Mouse (Mus musculus) heart, embryonic 10.5 days (tissue): ENCODE measurements around the gene Plbd2. TPM values are rescaled to one million over a fixed set of nuclear protein-coding genes. Genes with fewer than 3 reads are reported as not detected.
A peak's percentile ranks its signal among the peaks of the same experiment; 100 is the strongest.

Experiments used
- DNase-seq: peaks from one replicate; pipeline ENCODE4 v3.0.0-alpha.2; 2017; ENCODE audit warnings: low spot score
- H3K27ac ChIP-seq: fragments of 300-500 bp; sonication (generic); 2 replicates; pipeline ENCODE4 v1.5.1; 2016; ENCODE audit warnings: mild to moderate bottlenecking
- H3K27me3 ChIP-seq: fragments of 300-500 bp; sonication (generic); 2 replicates; pipeline ENCODE4 v1.6.1; 2016; ENCODE audit warnings: mild to moderate bottlenecking; ENCODE audit not compliant: poor library complexity, insufficient read depth, severe bottlenecking
- H3K36me3 ChIP-seq: fragments of 300-500 bp; sonication (generic); 2 replicates; pipeline ENCODE4 v1.6.1; 2016; ENCODE audit warnings: mild to moderate bottlenecking, moderate library complexity
- H3K4me1 ChIP-seq: fragments of 300-500 bp; sonication (generic); 2 replicates; pipeline ENCODE4 v1.6.1; 2016; ENCODE audit warnings: mild to moderate bottlenecking
- H3K4me3 ChIP-seq: fragments of 300-500 bp; sonication (generic); 2 replicates; pipeline ENCODE4 v1.5.1; 2016; ENCODE audit warnings: mild to moderate bottlenecking, moderate library complexity
- H3K9me3 ChIP-seq: fragments of 300-500 bp; sonication (generic); 2 replicates; pipeline ENCODE4 v1.6.1; 2016; ENCODE audit warnings: mild to moderate bottlenecking, moderate library complexity
- WGBS: fragments of 180-500 bp; shearing (Covaris S2); methylation state at CpG from one replicate; pipeline ENCODE4 v1.1.7; 2016; 5-methylcytosine and 5-hydroxymethylcytosine counted together
- polyA plus RNA-seq: library from polyadenylated mRNA; unstranded; fragments of >200 nt; fragmentation: Nextera tagmentation; extraction: Ambion mirVana; gene quantifications from 2 replicates; pipeline ENCODE4 v1.2.1, GENCODE M21; 2016

Plbd2 gene
- polyA plus RNA-seq, 1 experiment from 2014 or later: 46.6 TPM

GRCm38 (mm10) chr5:120487844-120488243 is 15.6 kb downstream of the Plbd2 start:
- Histone ChIP-seq H3K9me3 (no peaks in the 10 kb centered on the region), H3K4me3 (no peak overlapping the region), H3K27ac (no peak overlapping the region), H3K27me3 (no peaks in the 10 kb centered on the region), H3K36me3 (peaks cover 64% of the 10 kb centered on the region), H3K4me1 (peaks cover 18% of the 10 kb centered on the region)
- no peak for DNase-seq
- 78% methylated on average over 8 of the region's 8 CpGs for WGBS

GRCm38 (mm10) chr5:120483399-120483798 is 20.0 kb downstream of the Plbd2 start:
- no peak overlapping the region for H3K27ac ChIP-seq
- H3K36me3 ChIP-seq: peaks cover 47% of the 10 kb centered on the region
- H3K4me1 ChIP-seq: peaks cover 14% of the 10 kb centered on the region
- WGBS: 82% methylated on average over 19 of the region's 19 CpGs
- no peak overlapping the region for H3K4me3 ChIP-seq
- DNase-seq: no peak
- no peaks in the 10 kb centered on the region for H3K9me3 ChIP-seq
- H3K27me3 ChIP-seq: peaks cover 14% of the 10 kb centered on the region; the same call in 1 of the 2 replicates

- peaks cover 25% of the 10 kb centered on the region for H3K36me3 ChIP-seq
- no peak for DNase-seq
- WGBS: 68% methylated on average over 9 of the region's 9 CpGs
- H3K9me3 ChIP-seq: no peaks in the 10 kb centered on the region
- H3K27ac ChIP-seq: no peak overlapping the region
- H3K4me3 ChIP-seq: no peak overlapping the region
- peaks cover 21% of the 10 kb centered on the region for H3K4me1 ChIP-seq
- peaks cover 27% of the 10 kb centered on the region for H3K27me3 ChIP-seq
Measured at GRCm38 (mm10) chr5:120481205-120481604, 22.2 kb downstream of the Plbd2 start.

GRCm38 (mm10) chr5:120479538-120479937 is 23.9 kb downstream of the Plbd2 start:
- no peak overlapping the region for H3K4me3 ChIP-seq
- peaks cover 35% of the 10 kb centered on the region for H3K27me3 ChIP-seq
- no peaks in the 10 kb centered on the region for H3K9me3 ChIP-seq
- DNase-seq: no peak
- peaks cover 9% of the 10 kb centered on the region for H3K36me3 ChIP-seq
- H3K4me1 ChIP-seq: peaks cover 23% of the 10 kb centered on the region
- 65% methylated on average over 4 of the region's 4 CpGs for WGBS
- no peak overlapping the region for H3K27ac ChIP-seq

- H3K4me3 ChIP-seq: no peak overlapping the region
- no peaks in the 10 kb centered on the region for H3K9me3 ChIP-seq
- WGBS: 89% methylated on average over 5 of the region's 5 CpGs
- peaks cover 18% of the 10 kb centered on the region for H3K4me1 ChIP-seq
- peaks cover 35% of the 10 kb centered on the region for H3K27me3 ChIP-seq
- no peak overlapping the region for H3K27ac ChIP-seq
- DNase-seq: no peak
- no peaks in the 10 kb centered on the region for H3K36me3 ChIP-seq
Measured at GRCm38 (mm10) chr5:120477993-120478392, 25.4 kb downstream of the Plbd2 start.

- Histone ChIP-seq H3K4me3 (peak within 1 kb of the TSS; percentile 30; the same call in 1 of the 2 replicates), H3K9me3 (no peaks in the 10 kb centered on the region), H3K36me3 (no peaks in the 10 kb centered on the region), H3K27me3 (peaks cover 40% of the 10 kb centered on the region), H3K27ac (no peak within 1 kb of the TSS), H3K4me1 (peaks cover 14% of the 10 kb centered on the region)
- 11% methylated on average over 13 of the region's 13 CpGs for WGBS
- no peak for DNase-seq
Measured at GRCm38 (mm10) chr5:120476296-120476695, 27.1 kb downstream of the Plbd2 start, which contains the start of gene Sds. Sds (plus strand) TSS chr5:120476526.

GRCm38 (mm10) chr5:120475861-120476260 is 27.6 kb downstream of the Plbd2 start:
- no peaks in the 10 kb centered on the region for H3K36me3 ChIP-seq
- peaks cover 36% of the 10 kb centered on the region for H3K27me3 ChIP-seq
- no peak overlapping the region for H3K27ac ChIP-seq
- H3K4me1 ChIP-seq: peaks cover 10% of the 10 kb centered on the region
- WGBS: 47% methylated on average over 8 of the region's 8 CpGs
- H3K9me3 ChIP-seq: no peaks in the 10 kb centered on the region
- peak overlapping the region; percentile 30; the same call in 1 of the 2 replicates for H3K4me3 ChIP-seq
- DNase-seq: no peak

GRCm38 (mm10) chr5:120473361-120473760 is 30.1 kb downstream of the Plbd2 start:
- peaks cover 28% of the 10 kb centered on the region for H3K27me3 ChIP-seq
- no peaks in the 10 kb centered on the region for H3K9me3 ChIP-seq
- no peak for DNase-seq
- peaks cover 9% of the 10 kb centered on the region for H3K4me1 ChIP-seq
- no peak overlapping the region for H3K4me3 ChIP-seq
- no peak overlapping the region for H3K27ac ChIP-seq
- 84% methylated on average over 2 of the region's 2 CpGs for WGBS
- H3K36me3 ChIP-seq: no peaks in the 10 kb centered on the region

- 72% methylated on average over 8 of the region's 8 CpGs for WGBS
- peaks cover 9% of the 10 kb centered on the region for H3K4me1 ChIP-seq
- DNase-seq: no peak
- no peaks in the 10 kb centered on the region for H3K9me3 ChIP-seq
- H3K27me3 ChIP-seq: peaks cover 28% of the 10 kb centered on the region
- H3K27ac ChIP-seq: no peak within 1 kb of the TSS
- no peaks in the 10 kb centered on the region for H3K36me3 ChIP-seq
- H3K4me3 ChIP-seq: no peak within 1 kb of the TSS
Measured at GRCm38 (mm10) chr5:120472770-120473169, 30.7 kb downstream of the Plbd2 start, which contains the start of gene Sdsl. Sdsl (minus strand) TSS chr5:120472810.

GRCm38 (mm10) chr5:120471538-120471937 is 31.9 kb downstream of the Plbd2 start:
- Histone ChIP-seq H3K4me3 (no peak overlapping the region), H3K36me3 (no peaks in the 10 kb centered on the region), H3K27me3 (peaks cover 18% of the 10 kb centered on the region), H3K4me1 (peaks cover 13% of the 10 kb centered on the region), H3K27ac (no peak overlapping the region), H3K9me3 (no peaks in the 10 kb centered on the region)
- DNase-seq: no peak
- 51% methylated on average over 4 of the region's 4 CpGs for WGBS

GRCm38 (mm10) chr5:120468830-120469229 is 34.6 kb downstream of the Plbd2 start:
- Histone ChIP-seq H3K4me3 (no peak overlapping the region), H3K27me3 (peaks cover 8% of the 10 kb centered on the region; the same call in 1 of the 2 replicates), H3K36me3 (no peaks in the 10 kb centered on the region), H3K9me3 (no peaks in the 10 kb centered on the region), H3K27ac (no peak overlapping the region), H3K4me1 (peaks cover 10% of the 10 kb centered on the region)
- 71% methylated on average over 6 of the region's 6 CpGs for WGBS
- no peak for DNase-seq

GRCm38 (mm10) chr5:120468336-120468735 is 35.1 kb downstream of the Plbd2 start:
- Histone ChIP-seq H3K4me3 (no peak overlapping the region), H3K27ac (no peak overlapping the region), H3K27me3 (peaks cover 13% of the 10 kb centered on the region; the same call in 1 of the 2 replicates), H3K36me3 (no peaks in the 10 kb centered on the region), H3K4me1 (peaks cover 10% of the 10 kb centered on the region), H3K9me3 (no peaks in the 10 kb centered on the region)
- DNase-seq: no peak
- WGBS: 79% methylated on average over 5 of the region's 5 CpGs

- H3K9me3 ChIP-seq: no peaks in the 10 kb centered on the region
- H3K36me3 ChIP-seq: no peaks in the 10 kb centered on the region
- H3K4me1 ChIP-seq: peaks cover 10% of the 10 kb centered on the region
- peak overlapping the region; percentile 50 for H3K4me3 ChIP-seq
- peak overlapping the region; percentile 53 for H3K27ac ChIP-seq
- peaks cover 25% of the 10 kb centered on the region; the same call in 1 of the 2 replicates for H3K27me3 ChIP-seq
- 10% methylated on average over 4 of the region's 4 CpGs for WGBS
- no peak for DNase-seq
Measured at GRCm38 (mm10) chr5:120467026-120467425, 36.4 kb downstream of the Plbd2 start.

- 67% methylated on average over 6 of the region's 6 CpGs for WGBS
- H3K4me3 ChIP-seq: no peak overlapping the region
- DNase-seq: no peak
- peaks cover 31% of the 10 kb centered on the region; the same call in 1 of the 2 replicates for H3K27me3 ChIP-seq
- no peaks in the 10 kb centered on the region for H3K36me3 ChIP-seq
- no peaks in the 10 kb centered on the region for H3K9me3 ChIP-seq
- H3K4me1 ChIP-seq: peaks cover 15% of the 10 kb centered on the region
- H3K27ac ChIP-seq: no peak overlapping the region
Measured at GRCm38 (mm10) chr5:120465860-120466259, 37.6 kb downstream of the Plbd2 start.
